Mouse (Mus musculus) heart, adult 2 months (tissue): ENCODE data around the gene Eif2b2.

ENCODE experiments used
- CTCF ChIP-seq: fragments of 200-600 bp; IDR thresholded peaks from 2 replicates; pipeline ENCODE4 v1.8.1; 2022; ENCODE audit warnings: antibody characterized with exemption, mild to moderate bottlenecking, moderate library complexity
- EP300 ChIP-seq: fragments of 200-500 bp; IDR thresholded peaks from 2 replicates; pipeline ENCODE4 v1.6.1; 2011; ENCODE audit warnings: low read depth, low read length, control low read depth; ENCODE audit not compliant: insufficient read depth

DNA sequence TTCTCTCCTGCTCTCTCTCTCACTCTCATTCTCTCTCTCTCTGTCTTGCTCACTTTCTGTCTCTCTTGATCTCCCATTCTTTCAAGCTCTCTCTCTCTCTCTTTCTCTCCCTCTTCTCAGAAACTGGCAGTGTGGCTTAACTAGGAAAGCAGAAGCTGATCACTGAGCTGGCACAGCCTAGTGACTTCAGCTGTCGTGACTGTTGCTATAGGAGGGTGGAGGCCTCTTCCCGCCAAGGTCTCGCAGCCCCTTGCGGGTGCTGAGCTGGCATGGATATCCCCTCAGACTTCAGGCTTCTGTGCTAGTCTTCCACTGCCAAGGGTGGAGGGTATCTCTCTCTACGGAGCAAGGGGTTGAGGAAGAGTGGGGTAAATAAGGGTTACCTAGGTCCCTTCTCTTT lies 36.4 kb upstream of the Eif2b2 start:
- TF ChIP-seq CTCF (no peak), EP300 (no peak)
